Mouse (Mus musculus) left cerebral cortex, adult 18-20 months (tissue): ENCODE measurements at regions not wholly inside any gene's neighbourhood (a gene's known extent, or its start where the extent isn't known, plus 50 kb on each side); places are given as distances from the start of the nearest gene placed in this dataset.
"Not testable (repeated sequence)": the region's sequence is repeated elsewhere in the genome, so short reads cannot be mapped to it uniquely, and the experiment has no call there.

Experiments used
- DNase-seq, 2 experiments: peaks; one replicate each; pipeline ENCODE4 v3.0.0; 2021 to 2022; ENCODE audit warnings: low spot score in 2 of 2, mixed read lengths in 1 of 2

GRCm38 (mm10) chr12:43574887-43575605 lies 635.1 kb downstream of the Dnajb9 start:
- no peak for DNase-seq

- DNase-seq, result peak; percentile 7 to 19
These were observed 636.9 kb downstream of the Dnajb9 start for GRCm38 (mm10) chr12:43573186-43573585.

- DNase-seq, result no peak
These were observed 682.5 kb downstream of the Dnajb9 start for GRCm38 (mm10) chr12:43527614-43528013.

GRCm38 (mm10) chr12:43507458-43507857 lies 702.7 kb downstream of the Dnajb9 start:
- DNase-seq, result not testable (repeated sequence)

- no peak for DNase-seq
These were observed 720.2 kb downstream of the Dnajb9 start for GRCm38 (mm10) chr12:43489896-43490295.

- DNase-seq, result no peak
These were observed 727.4 kb downstream of the Dnajb9 start for GRCm38 (mm10) chr12:43482683-43483082.

GRCm38 (mm10) chr12:43462543-43462942 lies 747.6 kb downstream of the Dnajb9 start:
- no peak for DNase-seq
